Mouse (Mus musculus) B cell, adult 2 months (primary cell): ENCODE data around the gene Gm4064.
"Not testable (repeated sequence)": the region's sequence is repeated elsewhere in the genome, so short reads cannot be mapped to it uniquely, and the experiment has no call there.

ENCODE experiments used
- DNase-seq, 2 experiments: peaks; one replicate each; pipeline ENCODE4 v3.0.0; 2022

Gm4064 gene

GRCm38 (mm10) chrY:2796105-2796504 lies at the start of gene Gm4064:
TSS of gene Gm4064 (minus strand) at chrY:2796205.
- DNase-seq = not testable (repeated sequence)

- DNase-seq = not testable (repeated sequence)
Observed at GRCm38 (mm10) chrY:2830380-2830779, 34.4 kb upstream of the Gm4064 start, which contains the start of the genes Rbmy and Gm10256. TSS of gene Rbmy (plus strand) at chrY:2830680. TSS of gene Gm10256 (plus strand) at chrY:2830699.
